Mouse (Mus musculus) heart, postnatal 25 days (tissue): ENCODE results near the gene Mis18a. TPM values are rescaled to one million over a fixed set of nuclear protein-coding genes. Genes with fewer than 3 reads are reported as not detected.
A peak's percentile ranks its signal among the peaks of the same experiment; 100 is the strongest.

Experiments
- DNase-seq: peaks from one replicate; pipeline ENCODE4 v3.0.0; 2022; ENCODE audit warnings: low spot score
- intact Hi-C: fragments of 180-260 bp; cut with DNase I; formaldehyde crosslinking; loops from one replicate; pipeline ENCODE4 v1.15.1; 2025
- total RNA-seq, 2 experiments: library from RNA; stranded (reverse); gene quantifications; 2 replicates each; pipeline ENCODE4 v1.2.3; 2021

Mis18a gene
- 1 to 10 TPM; 3.0 to 3.9 TPM for total RNA-seq

GRCm38 (mm10) chr16:90727233-90728115, at the start of gene Mis18a:
Gene Mis18a, minus strand, starts transcription at chr16:90727404.
- intact Hi-C loops = no loop called here
- peak; percentile 90 for DNase-seq

- intact Hi-C loops = no loop called here
- no peak for DNase-seq
These were observed 48.8 kb upstream of the Mis18a start for GRCm38 (mm10) chr16:90775946-90776520.

DNA sequence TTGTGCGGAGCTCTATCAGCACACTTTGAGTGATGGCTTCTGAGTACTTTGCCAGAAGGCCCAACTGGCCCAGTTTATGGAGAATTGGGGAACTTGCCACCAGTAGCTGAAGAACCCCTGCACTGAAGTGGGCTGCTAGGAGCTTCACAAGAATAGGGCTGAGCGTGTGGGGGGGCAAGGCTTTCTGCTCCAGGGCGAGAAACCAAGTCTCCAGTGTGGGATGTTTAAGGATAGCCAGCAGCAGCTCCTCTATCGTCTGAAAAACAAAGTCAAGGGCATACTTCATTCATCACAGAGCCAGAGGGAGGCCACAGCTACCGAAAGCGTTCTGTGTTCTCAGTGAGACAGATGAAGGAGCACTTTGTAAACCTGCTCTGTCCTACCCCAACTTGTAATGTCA, 47.4 kb upstream of the Mis18a start:
- no peak for DNase-seq
- intact Hi-C loops = no loop called here

DNA sequence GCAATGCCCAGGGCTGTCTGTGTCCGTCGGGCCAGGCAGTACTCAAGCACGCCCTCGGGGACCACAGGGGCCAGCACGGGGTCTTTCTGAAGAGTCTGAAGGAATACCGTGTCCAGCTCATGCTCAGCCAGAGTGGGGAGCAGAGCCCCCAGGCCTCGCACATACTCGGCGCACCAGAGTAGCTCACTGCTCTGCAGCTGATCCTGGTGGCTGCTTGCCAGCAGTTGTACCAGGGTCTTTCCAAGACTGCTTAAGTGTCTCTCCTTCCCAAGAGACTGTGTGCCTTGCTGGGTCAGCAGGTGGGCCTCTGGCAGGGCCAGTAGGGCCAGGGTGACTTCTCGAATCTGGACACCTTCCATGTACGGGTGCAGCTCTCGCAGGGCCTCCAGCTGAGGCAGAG, 47.0 kb upstream of the Mis18a start:
- no peak for DNase-seq
- intact Hi-C loops = no loop called here

- intact Hi-C loops = no loop called here
- no peak for DNase-seq
These were observed 39.8 kb upstream of the Mis18a start for GRCm38 (mm10) chr16:90766919-90767454.

DNA sequence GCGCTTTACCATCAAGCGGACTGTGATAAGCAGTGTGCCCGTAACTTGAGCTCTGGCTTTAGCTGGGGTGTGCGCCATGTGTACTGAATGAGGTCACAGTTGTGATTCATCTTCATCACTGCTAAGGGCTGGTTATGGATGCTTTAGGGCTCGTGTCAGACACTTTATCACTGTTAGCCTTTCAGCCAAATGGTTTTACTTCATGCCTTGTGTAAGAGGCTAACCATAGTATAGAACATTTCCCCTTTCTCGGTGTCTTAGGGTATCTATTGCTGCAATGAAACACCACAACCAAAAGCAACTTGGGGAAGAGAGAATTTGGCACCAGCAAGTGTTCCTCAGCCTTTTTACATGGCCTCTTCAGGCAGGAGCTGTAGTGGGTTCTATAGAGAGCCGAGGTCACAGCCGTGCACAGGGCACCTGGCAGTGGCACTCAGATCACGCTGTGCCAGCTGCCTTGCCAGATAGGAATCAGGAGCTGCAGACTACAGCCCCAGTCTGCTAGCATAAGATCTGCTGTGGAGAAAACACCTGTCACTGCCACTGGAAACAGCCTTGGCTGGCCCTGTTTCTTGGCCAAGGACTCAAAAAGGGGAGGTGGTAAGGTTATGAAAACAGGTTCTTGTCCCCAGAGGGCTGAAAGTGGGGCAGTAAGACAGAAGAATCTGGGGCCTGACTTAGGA, 38.1 kb upstream of the Mis18a start:
- intact Hi-C loops = no loop called here
- DNase-seq = no peak

GRCm38 (mm10) chr16:90760515-90760914, 33.3 kb upstream of the Mis18a start:
- no peak for DNase-seq
- intact Hi-C loops = no loop called here

GRCm38 (mm10) chr16:90759335-90759734, 32.1 kb upstream of the Mis18a start:
- intact Hi-C loops = no loop called here
- no peak for DNase-seq

GRCm38 (mm10) chr16:90753386-90753941, 26.3 kb upstream of the Mis18a start:
- no peak for DNase-seq
- intact Hi-C loops = no loop called here

DNA sequence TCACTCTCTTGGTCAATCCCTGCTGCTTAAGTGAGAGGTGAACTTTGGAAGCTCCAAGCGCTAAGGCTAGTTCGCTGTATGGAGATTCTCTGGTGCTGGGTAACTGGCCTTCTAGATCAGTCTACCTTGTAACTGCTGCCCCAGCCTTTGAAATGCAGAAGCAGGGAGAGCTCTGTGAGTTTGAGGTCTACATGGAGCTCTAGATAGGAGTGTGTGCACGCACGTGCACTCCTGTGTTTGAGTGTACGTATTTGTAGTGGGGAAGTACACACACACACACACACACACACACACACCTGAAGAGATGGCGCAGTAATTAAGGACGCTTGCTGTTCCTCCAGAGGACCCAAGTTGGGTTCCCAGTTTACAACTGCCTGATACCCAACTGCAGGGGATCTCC, 21.0 kb upstream of the Mis18a start:
- DNase-seq = no peak
- intact Hi-C loops = no loop called here

GRCm38 (mm10) chr16:90747143-90747542, 19.9 kb upstream of the Mis18a start:
- intact Hi-C loops = no loop called here
- peak; percentile 31 for DNase-seq

DNA sequence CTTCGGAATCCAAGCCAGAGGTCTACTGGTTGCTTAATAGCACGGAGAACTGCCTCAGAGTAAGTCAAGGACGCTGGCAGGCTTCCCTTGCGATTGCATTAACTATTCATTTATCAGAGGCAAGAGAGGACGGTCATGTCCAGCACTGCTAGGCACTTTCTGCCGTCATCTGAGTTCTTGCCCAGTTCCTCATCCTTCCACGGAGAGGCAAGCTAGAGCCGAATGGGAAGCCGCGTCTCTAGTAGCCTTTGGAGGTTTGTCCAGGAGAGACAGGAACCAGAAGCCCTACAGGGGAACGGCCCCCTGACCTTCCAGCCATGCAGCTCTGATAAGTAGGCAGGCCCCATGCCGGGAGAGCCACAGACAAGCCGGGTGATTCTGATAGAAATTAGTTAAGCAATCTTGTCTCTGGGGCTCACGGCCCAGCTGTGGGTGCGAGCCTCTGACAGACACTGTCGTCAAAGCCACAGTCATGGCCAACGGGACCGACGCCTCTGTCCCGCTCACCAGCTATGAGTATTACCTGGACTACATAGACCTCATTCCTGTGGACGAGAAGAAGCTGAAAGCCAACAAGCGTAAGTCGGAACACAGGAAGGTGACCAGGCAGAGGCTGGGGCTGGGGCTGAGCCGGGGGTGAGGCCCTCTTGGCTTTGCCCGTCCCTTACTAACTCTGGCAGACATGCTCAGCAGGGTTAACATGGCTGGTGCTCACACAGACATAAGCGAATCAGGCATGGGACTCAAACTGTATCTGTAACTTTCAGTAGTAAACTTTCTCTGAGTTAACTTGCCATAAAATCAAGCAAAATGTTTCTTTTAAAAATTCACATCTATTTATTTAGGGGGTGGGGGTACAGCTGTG, 11.1 kb upstream of the Mis18a start, which contains the start of gene Mrap:
TSS of gene Mrap (plus strand) at position 116 of the 865 bp plus-strand sequence.
- peak; percentile 52 for DNase-seq
- intact Hi-C loops = loop anchor here (5.0 kb wide), 1 partner anchor 194 kb away; no protein-coding TSS in a partner anchor

- no peak for DNase-seq
- intact Hi-C loops = loop anchor here (5.0 kb wide), 1 partner anchor 196 kb away; no protein-coding TSS in a partner anchor
These were observed 9.6 kb upstream of the Mis18a start for GRCm38 (mm10) chr16:90736672-90737270.

GRCm38 (mm10) chr16:90735611-90736010, 8.4 kb upstream of the Mis18a start:
- no peak for DNase-seq
- intact Hi-C loops = loop anchor here (5.0 kb wide), 1 partner anchor 197 kb away; no protein-coding TSS in a partner anchor

- intact Hi-C loops = no loop called here
- DNase-seq = no peak
These were observed 490 bp downstream of the Mis18a start for GRCm38 (mm10) chr16:90726600-90727227.

DNA sequence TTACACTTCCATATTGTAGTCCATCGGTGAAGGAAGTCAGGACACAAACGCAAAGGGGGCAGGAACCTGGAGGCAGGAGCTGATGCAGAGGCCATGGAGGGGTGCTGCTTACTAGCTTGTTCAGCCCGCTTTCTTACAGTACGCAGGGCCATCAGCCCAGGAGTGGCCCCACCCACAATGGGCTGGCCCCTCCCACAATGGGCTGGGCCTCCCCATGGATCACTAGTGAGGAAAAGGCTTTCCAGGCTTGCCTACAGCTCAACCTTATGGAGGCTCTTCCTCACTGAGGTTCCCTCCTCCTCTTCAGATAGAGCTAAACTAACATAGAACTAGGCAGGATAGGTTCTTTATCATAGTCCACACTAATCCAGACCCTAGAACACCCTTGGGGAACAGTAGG, 3.2 kb downstream of the Mis18a start:
- intact Hi-C loops = no loop called here
- DNase-seq = no peak

GRCm38 (mm10) chr16:90710313-90710712, 16.9 kb downstream of the Mis18a start:
- intact Hi-C loops = no loop called here
- DNase-seq = no peak

- intact Hi-C loops = loop anchor here (5.0 to 10.0 kb wide), 2 partner anchors 82 to 165 kb away; no protein-coding TSS in a partner anchor
- DNase-seq = no peak
These were observed 17.4 kb downstream of the Mis18a start for GRCm38 (mm10) chr16:90709711-90710289.
